Mouse (Mus musculus) brown adipose tissue, adult 24 weeks (tissue): ENCODE measurements around the gene Ubap2l. TPM values are rescaled to one million over a fixed set of nuclear protein-coding genes. Genes with fewer than 3 reads are reported as not detected.

Experiments used
- polyA plus RNA-seq: library from polyadenylated mRNA; stranded (reverse); fragments of >200 nt; gene quantifications from 2 replicates; pipeline ENCODE4 v1.2.4, GENCODE M21; 2012; ENCODE audit not compliant: missing spikeins, insufficient read depth, insufficient read length

The Ubap2l gene
- polyA plus RNA-seq, 1 experiment: 61.4 TPM

Other genes with a start within 250 kb of the Ubap2l start
- gene She, start 221.3 kb downstream of the Ubap2l start, polyA plus RNA-seq: 2.4 and 4.0 TPM in 2 replicates
- 3.6 and 5.4 TPM in 2 replicates for gene Il6ra, start 139.4 kb downstream of the Ubap2l start, polyA plus RNA-seq
- 8.4 and 10.2 TPM in 2 replicates for gene Atp8b2, start 89.1 kb downstream of the Ubap2l start, polyA plus RNA-seq
- gene Hax1, start 53.8 kb downstream of the Ubap2l start, polyA plus RNA-seq: 79.2 and 79.9 TPM in 2 replicates
- 62.5 and 63.0 TPM in 2 replicates for gene 4933434E20Rik, start 992 bp downstream of the Ubap2l start, polyA plus RNA-seq
- 96.4 and 103 TPM in 2 replicates for gene Tpm3, start 20.0 kb upstream of the Ubap2l start, polyA plus RNA-seq
- 0.20 TPM in 1 of 2 replicates, not detected in the other for gene Nup210l, start 51.5 kb upstream of the Ubap2l start, polyA plus RNA-seq
- 67.2 and 808 TPM in 2 replicates for gene Rps27, start 161.0 kb upstream of the Ubap2l start, polyA plus RNA-seq
- 11.5 and 16.6 TPM in 2 replicates for gene Rab13, start 161.1 kb upstream of the Ubap2l start, polyA plus RNA-seq
- 68.2 and 97.4 TPM in 2 replicates for gene Jtb, start 179.0 kb upstream of the Ubap2l start, polyA plus RNA-seq
- gene Creb3l4, start 190.9 kb upstream of the Ubap2l start, polyA plus RNA-seq: not detected in 2 replicates
- 46.7 and 53.9 TPM in 2 replicates for gene Slc39a1, start 195.5 kb upstream of the Ubap2l start, polyA plus RNA-seq
- 20.0 and 25.7 TPM in 2 replicates for gene Crtc2, start 201.5 kb upstream of the Ubap2l start, polyA plus RNA-seq
- 2.2 and 3.7 TPM in 2 replicates for gene Dennd4b, start 212.6 kb upstream of the Ubap2l start, polyA plus RNA-seq
- gene Gatad2b, start 240.6 kb upstream of the Ubap2l start, polyA plus RNA-seq: 14.7 and 22.0 TPM in 2 replicates